Mouse (Mus musculus) mature B cell (primary cell): ENCODE results near the gene Col15a1.

ENCODE experiments used
- in situ Hi-C: fragments of 300-500 bp; cut with MboI; formaldehyde crosslinking; loops from 2 replicates; pipeline ENCODE4 v1.14.3; 2019

Gene Col15a1

DNA sequence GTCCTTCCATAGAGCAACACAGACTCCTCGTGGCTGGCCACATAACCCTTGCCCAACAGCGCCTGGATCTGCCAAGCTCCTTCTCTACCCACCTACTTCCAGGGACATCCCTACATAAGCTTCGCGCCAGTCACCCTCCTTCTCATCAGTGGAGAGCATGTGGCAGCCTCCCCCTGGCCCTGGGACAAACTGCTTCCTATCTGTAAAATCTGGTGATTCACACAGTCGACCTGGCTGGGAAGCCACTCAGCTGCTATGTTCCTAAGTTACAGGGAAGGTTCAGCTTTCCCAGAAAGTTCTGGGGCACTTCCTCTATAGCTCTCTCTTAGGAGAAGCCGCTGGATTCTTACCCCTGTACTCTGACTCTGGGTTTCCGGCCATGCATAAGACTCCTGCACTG is 22.5 kb downstream of the Col15a1 start:
- in situ Hi-C loops, result no loop called here

DNA sequence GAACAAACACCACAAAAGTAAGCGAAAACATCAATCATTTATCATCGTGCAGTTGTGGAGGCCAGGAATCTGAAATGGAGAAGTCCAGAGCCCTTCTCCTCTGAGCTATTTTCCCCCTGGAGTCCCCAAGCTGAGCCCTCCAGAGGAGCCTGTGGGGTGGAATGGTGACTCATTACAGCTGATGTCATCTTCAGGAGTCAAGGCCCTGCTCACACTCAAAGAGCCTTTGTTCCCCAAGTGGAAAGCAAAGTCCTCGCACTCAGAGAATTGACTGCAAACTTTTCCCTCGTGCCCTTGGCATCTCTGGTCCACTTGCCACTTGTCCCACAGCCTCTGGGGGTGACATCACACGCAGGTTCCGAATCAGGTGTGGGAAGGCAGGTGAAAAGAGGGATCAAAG is 23.4 kb downstream of the Col15a1 start:
- in situ Hi-C loops, result no loop called here

DNA sequence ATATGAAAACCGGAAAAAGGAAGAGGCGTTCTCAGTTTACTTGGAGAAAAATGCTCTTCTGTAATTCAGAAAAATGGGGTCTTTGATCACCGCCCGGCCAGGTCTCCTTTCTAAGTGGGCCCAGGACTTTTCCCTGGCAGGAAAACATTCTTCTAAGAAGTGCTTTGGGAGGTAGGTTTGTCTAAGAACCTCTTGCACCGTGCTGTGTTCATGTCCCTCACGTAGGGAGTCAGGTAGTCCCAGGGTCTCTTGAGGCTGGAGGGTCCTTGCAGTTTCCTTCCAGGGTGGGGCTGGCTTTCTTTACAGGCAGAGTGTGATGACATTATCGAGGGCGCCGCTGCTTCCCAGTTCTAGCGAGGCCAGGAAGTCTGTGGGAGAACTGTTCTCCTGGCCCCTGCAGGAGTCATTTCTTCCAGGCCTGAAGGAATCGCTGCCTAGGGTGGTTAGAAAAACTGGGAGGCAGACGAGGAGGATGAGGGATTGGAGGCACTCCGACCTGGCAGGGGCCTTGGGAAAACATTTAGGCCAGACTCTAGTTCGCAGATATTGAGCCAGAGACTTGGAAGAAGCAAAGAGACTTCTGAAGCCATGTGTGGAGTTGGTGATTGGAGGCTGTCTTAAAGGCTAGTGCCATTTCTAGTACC is 25.4 kb downstream of the Col15a1 start:
- in situ Hi-C loops, result no loop called here

DNA sequence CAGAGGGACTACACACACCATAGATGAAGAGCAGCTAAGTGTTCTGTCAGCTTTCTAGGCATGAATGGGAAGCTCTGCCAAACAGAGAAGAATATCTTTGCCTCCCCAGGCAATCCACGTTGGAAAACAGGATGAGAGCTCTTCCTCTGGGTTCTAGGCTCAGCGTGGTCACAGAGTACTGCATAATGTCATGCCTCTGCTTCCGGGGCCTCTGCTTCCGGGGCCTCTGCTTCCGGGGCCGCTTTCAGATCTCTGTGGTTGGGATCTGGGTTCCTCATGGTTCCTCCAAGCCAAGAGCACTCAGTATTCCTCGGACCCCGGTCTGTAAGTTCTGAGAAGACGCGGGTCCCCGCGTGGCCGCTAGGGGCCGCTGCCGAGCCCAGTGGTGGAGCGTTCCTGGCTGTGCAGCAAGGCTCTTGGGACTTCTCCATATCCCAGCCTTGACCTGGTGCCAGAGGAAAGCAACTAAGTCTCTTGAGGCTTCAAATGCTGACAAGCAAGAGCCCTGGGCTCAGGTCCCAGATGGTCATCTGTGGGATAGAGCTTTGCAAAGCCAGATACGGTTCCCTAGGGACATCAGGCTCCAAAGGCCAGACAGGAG is 26.8 kb downstream of the Col15a1 start:
- in situ Hi-C loops, result no loop called here

DNA sequence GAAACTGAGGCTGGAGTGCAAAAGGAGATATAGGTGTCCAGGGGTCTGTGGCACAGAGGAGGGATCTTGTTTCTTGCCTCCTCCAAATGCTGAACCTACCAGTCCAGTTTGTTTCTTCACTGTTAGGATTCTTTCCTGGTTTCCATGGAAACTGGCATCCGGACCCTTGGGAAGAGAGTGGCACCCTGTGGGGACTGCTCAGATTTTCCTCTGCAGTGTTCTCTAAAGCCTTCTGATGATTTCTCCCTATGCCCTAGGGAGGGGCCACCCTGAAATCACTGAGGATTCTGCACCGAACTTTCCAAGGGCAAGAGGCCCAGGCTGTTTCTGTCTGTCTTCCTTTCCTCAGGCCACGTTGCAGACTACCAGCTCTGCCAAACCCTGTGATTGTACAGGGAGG is 27.4 kb downstream of the Col15a1 start:
- in situ Hi-C loops, result no loop called here

DNA sequence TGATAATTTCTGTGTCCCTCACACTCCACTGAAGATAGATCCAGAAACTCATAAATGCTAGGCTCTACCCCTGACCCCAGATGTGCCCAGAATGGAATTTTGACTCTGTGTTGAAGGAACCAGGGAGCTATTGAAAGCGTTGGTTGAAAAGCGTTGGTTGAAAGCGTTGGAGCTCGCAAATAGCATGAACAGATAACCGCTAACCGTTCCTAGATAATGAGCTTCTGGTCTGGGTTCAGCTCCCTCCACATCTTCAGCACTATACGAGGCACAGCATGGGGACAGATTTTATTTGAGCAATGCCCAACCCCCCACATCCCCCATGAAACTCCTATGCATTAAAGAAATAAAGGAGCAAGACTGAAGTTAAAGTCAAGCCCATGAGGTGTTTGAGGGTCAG is 28.1 kb downstream of the Col15a1 start:
- in situ Hi-C loops, result no loop called here

DNA sequence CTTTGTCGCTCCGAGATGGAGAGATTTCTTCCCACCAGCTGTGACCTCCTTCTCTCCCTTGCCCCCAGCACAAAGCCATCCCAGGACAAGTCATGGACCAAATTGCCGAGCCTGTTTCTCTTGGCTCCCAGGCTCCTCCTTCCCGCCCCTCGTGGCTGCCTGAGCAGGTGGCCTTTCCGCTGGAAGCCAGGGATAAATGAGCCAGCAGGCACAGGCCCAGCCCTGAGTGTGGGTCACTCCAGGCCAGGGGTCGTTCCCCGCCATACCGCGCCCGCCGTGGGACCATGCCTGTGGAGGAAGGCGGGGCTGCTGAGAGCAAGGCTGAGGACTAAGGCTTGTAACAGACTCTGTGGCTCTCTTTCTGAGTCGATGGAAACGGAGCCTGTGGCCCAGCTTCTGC is 29.3 kb downstream of the Col15a1 start:
- in situ Hi-C loops, result no loop called here

DNA sequence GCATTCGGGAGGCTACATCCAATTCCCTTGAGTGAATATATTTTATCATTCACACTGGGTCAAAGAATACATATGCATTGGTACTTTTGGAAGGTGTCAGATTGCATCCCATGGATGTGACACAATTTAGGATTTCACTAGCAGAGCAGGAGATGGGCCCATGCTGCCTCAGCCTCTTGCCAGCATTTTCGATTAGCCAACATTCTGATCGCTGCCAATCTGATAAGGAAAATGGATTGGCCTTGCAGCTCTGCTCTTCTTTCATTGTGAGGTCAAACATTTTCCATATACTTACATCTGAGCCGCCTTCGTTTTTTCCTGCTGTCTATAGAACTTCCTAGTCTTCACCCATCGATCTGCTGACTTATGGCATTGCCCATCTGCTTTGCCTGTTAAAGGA is 31.2 kb downstream of the Col15a1 start:
- in situ Hi-C loops, result no loop called here

DNA sequence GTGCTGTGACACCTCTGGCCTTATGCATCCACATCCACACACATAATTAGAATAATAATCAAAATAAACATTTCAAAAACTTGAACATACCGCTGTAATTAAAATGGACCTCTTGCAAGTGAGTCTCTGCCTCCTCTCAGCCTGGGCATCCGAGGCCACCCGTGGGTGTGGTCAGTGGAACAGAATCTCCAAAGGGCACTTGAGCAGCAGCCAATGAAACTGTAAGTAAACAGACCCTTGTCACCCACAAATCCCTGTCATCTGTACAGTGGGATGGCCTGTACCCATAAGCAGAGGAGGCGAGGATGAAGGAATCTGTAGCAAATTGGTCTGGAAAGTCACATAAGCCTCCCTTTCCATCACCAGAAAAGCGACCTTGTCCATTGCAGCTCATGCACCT is 32.9 kb downstream of the Col15a1 start:
- in situ Hi-C loops, result no loop called here

DNA sequence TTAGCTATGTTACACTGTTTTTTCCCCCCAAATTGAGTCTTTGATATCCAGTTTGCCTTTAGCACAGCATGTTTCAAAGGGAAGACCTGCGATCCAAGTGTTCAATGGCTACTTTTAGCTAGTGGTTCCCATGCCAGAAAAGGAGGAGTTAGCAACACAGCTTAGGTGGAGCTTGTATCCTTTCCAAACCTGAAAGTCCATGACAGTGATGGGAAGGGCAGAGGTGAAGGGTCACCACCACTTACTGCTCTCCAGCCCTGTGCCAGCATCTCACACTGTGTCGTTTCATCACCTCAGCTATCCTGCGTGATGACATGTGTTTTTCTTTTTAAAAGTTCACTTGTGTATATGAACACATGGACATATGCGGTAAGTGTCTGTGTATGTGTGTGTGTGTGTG is 34.2 kb downstream of the Col15a1 start:
- in situ Hi-C loops, result no loop called here

DNA sequence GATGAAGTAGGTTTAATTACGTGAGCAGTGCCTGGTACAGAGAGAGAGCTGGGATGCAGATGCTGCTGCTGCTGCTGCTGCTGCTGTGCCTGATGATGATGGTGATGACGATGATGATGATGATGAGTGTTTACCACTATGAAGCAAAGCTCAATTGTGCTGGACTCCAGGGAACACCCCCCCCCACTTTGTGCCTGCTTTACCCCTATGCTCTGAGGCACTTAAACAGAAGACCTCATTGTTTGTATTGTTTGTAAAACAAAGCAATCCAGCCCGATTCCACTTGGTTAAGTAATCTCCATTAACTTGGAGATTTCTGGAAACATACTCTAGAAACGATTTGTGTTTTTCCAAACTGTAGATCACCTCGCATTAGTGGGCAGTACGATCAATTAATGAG is 36.7 kb downstream of the Col15a1 start:
- in situ Hi-C loops, result no loop called here

DNA sequence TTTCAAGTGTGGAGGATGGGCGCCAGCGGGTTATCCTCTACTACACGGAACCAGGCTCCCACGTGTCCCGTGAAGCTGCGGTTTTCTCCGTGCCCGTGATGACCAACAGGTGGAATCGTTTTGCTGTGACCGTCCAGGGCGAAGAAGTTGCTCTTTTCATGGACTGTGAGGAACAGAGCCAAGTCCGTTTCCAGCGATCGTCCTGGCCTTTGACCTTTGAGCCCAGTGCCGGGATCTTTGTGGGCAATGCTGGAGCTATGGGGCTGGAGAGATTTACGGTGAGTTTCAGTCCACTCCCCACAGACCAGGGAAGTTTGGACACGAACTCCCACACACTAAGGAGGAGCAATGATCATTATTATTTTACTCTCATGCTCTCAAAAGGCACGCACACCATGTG is 37.7 kb downstream of the Col15a1 start:
- in situ Hi-C loops, result no loop called here

DNA sequence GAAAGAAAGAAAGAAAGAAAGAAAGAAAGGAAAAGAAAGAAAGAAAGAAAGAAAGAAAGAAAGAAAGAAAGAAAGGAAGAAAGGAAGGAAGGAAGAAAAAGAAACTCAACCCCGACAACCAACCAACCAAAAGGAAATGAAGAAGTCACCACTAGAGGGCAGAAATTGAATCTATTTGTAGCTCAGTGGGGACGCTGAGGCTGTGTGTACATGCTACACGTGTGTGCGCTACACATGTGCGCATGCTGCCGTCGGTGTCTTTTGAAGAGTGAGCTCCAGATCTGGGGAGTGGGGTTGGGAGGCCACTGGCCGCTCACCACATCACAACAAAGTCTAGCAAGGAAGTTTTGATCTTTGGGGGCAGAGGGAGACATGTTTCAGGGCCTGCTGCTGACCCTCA is 38.9 kb downstream of the Col15a1 start:
- in situ Hi-C loops, result no loop called here

DNA sequence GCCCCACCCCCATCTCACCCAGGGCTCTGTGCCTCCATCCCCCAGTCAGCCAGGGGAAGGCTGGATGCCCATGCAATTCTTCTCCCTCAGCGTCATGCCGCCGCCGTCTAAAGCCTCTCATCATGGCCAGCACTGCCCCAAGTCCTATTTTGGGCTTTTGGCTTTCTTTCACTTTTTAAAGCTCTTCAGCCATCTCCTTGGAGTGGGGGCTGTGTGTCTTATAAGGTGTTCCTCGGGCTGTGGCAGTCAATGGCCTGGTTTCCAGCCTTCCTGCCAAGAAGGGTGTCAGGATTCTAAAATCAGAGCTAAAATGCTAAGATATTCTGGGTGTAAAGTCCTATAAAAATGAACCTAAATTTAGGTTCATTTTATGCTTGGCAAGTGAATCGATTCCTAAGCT is 39.6 kb downstream of the Col15a1 start:
- in situ Hi-C loops, result no loop called here

DNA sequence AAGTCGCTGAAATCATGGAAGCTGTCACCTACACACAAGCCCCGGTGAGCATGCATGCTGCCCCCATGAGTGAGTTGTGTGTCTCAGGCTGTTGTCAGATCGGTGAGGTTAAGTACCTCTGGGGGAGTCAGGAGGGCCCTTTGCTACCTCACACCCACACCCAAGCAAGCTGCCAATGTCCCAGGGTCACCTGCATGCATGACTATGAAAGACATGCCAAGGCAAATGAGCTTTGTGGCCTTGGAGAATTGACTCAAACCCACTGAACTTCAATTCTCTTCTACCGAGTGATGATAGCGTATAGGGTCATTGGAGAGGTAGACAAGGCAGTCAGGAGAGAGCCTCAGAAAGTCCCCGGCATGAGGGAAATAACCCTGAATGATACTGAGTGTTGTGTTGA is 41.2 kb downstream of the Col15a1 start:
- in situ Hi-C loops, result no loop called here

DNA sequence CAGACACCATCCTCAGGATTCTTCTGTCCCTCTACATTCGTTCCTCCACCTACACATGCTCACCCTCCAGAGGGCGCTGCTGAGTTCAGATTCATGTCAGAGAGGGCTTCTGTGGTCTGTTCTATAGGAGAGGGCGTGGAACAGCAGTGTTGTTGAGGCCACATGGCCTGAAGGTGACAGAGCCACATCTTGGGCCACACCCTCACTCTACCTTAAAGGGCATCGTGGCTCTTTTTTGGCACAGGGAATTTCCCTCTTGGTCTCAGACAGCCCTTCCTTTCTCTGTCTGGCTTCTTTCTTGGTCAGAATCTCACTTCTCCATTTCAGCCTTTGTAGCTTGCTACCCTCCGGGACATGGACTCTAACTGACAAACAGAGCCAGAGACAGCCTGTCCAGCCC is 43.1 kb downstream of the Col15a1 start:
- in situ Hi-C loops, result no loop called here

DNA sequence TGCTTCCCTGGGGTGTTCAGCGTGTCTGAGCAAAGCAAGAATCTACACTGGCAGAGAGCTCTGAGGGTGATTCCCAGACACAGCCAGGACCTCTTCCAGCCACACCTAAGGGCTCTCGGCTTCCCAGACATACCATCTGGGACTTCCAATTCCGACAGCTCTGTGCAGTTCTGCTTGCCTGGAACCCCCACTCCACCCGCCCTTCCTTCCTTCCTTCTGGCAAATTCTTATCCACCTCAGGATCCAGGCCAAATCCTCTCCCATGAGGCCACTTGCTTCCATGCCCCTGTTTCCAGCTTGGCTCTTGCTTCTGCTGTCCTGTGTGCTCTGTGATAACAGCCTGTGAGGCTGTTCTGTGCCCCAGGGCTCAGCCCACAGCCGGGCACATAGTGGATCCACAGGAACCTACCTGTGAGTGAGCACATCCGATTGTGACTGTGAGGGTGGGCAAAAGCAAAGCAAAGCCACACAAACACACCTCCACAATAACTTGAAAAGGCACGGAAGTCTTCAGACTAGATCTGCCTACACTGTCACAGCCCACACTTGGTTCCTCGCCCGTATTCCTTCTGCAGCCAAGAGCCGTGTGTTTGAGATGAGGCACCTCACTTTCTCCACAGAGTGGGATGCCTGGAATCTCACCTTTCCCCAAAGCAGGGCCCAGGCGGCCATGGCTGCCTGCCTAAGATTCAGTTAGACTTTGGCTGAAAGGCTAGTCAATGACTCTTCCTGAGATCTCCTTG is 43.9 kb downstream of the Col15a1 start:
- in situ Hi-C loops, result no loop called here

DNA sequence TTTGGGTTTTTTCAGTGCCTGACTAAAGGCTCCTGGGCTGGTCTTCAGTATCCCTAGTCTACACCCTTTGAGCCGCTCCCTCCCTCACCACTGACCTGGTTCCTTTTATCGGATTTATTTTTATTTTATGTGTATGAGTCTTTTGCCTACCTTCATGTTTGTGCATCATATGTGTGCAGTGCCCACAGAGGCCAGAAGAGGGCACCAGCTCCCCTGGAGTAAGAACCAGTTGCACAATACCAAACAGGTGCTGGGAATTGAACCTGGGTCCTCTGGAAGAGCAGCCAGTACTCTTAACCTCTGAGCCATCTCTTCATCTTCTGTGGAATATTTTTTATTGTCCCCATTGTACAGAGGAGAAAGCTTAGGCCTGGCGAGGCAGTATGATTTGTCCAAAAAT is 44.7 kb downstream of the Col15a1 start:
- in situ Hi-C loops, result no loop called here

DNA sequence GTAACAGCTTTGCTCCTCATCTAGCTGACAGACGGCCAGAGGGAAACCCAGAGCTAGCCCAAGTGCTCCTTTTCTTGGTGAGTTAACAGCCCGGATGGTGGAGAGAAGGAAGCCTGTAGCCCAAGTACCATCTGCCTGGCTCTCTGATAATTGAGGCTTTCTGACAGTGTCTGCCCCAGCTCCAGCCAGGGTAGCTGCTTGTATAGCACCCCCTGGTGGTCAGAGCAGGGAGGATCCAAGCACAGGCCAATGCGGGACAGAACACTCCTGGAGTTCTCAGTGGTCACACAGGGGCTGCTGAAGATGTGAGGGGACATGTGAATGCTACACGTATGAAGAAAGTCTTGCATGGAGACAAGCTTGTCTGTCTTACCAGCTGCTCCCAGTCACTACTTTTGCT is 47.7 kb downstream of the Col15a1 start:
- in situ Hi-C loops, result no loop called here

DNA sequence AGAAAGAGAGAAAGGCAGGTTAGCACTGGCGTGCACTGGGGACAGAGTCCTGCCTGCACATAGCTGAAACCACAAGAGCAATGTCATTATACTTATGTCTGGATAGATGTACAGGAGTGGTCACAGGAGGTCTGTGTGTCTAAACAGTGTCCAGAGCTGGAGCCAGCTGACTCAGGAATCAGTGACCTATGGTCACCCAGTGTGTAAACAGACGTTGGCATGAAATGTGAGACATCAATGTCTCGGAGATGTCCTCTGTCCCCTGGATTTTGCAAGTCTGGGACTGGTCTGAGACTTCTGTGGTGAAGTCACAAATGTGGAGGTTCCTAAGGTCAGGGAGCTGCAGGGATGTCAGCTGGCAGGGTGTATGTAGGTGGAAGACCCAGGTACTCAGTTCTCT is 50.2 kb downstream of the Col15a1 start:
- in situ Hi-C loops, result no loop called here

DNA sequence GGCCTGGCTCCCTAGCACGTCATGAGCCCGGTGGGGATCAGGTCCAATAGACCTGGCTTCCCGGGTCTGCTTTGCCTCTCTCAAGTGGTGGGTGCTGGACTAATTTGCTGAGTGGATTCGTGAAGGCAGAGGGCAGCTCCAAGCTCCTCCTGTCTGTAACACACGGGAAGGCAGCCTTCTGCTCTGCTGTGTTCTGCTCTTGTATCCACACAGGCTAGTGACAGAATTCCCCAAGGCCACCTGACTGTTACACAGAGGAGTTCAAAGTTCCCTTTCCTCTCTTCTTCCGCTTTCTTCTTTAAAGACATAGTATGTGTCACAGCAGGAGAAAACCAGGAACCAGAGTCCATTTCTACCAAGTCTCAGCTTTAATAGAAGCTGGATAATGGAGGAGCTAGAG is 53.1 kb downstream of the Col15a1 start:
- in situ Hi-C loops, result no loop called here

DNA sequence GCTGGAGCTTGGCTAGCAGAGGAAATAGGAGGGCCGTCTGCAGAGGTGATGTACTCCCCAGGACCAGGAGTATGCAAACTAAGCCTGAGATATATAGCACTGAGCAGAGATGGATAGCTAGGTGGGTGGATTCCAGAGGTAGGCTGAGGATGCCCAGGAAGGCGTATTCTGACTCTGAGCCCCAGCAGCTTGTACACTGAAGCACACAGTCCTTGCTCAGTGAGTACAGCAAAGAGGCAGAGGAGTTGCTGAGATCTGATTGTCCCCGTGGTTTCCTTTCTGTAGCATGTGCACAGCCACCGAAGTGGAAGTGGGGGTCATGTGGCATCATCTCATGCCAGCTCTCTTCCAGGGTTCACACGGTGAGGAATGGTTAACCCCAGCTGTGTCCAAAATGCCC is 54.0 kb downstream of the Col15a1 start:
- in situ Hi-C loops, result no loop called here

DNA sequence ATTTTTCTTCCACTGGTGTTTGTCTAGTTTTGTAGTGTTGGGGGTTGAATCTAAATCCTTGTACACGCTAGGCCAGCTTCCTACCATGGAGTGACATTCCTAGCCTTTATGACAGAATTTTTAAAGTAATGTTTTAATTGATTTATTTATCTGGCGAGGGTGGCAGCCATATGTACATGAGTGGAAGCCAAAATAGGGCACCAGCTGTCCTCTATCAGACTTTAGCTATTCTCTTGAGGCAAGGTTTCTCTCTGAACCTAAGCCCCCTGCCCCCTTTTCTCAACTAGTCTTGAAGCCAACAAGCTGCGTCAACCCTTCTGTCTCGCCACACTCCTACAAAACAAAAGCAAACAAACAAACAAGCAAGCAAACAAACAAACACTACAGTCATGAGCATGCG is 57.6 kb downstream of the Col15a1 start:
- in situ Hi-C loops, result no loop called here
